Comparison of ENCODE assay signal across 11 mouse cellular contexts in genomic region chr7:79346555-79347075, GRCm38 (mm10). TPM values are rescaled to one million over a fixed set of nuclear protein-coding genes. Genes with fewer than 3 reads are reported as not detected.
"Had no signal": no experiment of that assay in that cellular context is flagged by ENCODE, and none has a peak within 500 bp of the region (broad histone marks: within the 10 kb centered on the region; RNA-seq: fewer than 3 reads in every experiment).

No protein-coding gene starts in this region.

- H3K27ac ChIP-seq: kidney, postnatal 0 days; limb, embryonic 15.5 days; liver, embryonic 15.5 days; macrophage; midbrain, embryonic 10.5 days; stomach, embryonic 15.5 days had no signal

- H3K4me3 ChIP-seq: limb, embryonic 15.5 days; liver, embryonic 15.5 days; midbrain, embryonic 10.5 days; myocyte; neural tube, embryonic 15.5 days; stomach, embryonic 15.5 days had no signal

- H3K9ac ChIP-seq: limb, embryonic 15.5 days; liver, embryonic 15.5 days; lung, embryonic 14.5 days; neural tube, embryonic 15.5 days; stomach, embryonic 15.5 days had no signal

- H3K4me1 ChIP-seq: limb, embryonic 15.5 days; liver, embryonic 15.5 days; midbrain, embryonic 10.5 days; stomach, embryonic 15.5 days had no signal

- ATAC-seq: intestine, embryonic 16.5 days had no signal

- H3K9me3 ChIP-seq: limb, embryonic 15.5 days; liver, embryonic 15.5 days; midbrain, embryonic 10.5 days; neural tube, embryonic 15.5 days; stomach, embryonic 15.5 days had no signal

- H3K4me2 ChIP-seq: limb, embryonic 15.5 days; liver, embryonic 15.5 days; lung, embryonic 14.5 days; neural tube, embryonic 15.5 days; stomach, embryonic 15.5 days had no signal

- H3K27me3 ChIP-seq: limb, embryonic 15.5 days; liver, embryonic 15.5 days; neural tube, embryonic 15.5 days; stomach, embryonic 15.5 days had no signal

RNA-seq across cellular contexts. Expression of gene Rlbp1, which starts 40.2 kb away (rescaled TPM):
- polyA plus RNA-seq: macrophage; myocyte; spleen, adult 2 months had no signal
